Mouse (Mus musculus) testis, adult 2 months (tissue): ENCODE measurements around the gene Olfr301. TPM values are rescaled to one million over a fixed set of nuclear protein-coding genes. Genes with fewer than 3 reads are reported as not detected.

ENCODE experiments used
- H3K27ac ChIP-seq: fragments of 200-500 bp; 2 replicates; pipeline ENCODE4 v1.5.1; 2012; ENCODE audit warnings: low read depth, low read length; ENCODE audit not compliant: control insufficient read depth, insufficient read depth
- H3K27me3 ChIP-seq: fragments of 200-500 bp; 2 replicates; pipeline ENCODE4 v1.6.1; 2012; ENCODE audit warnings: mild to moderate bottlenecking, low read length, moderate library complexity; ENCODE audit not compliant: control insufficient read depth, insufficient read depth
- H3K36me3 ChIP-seq: fragments of 200-500 bp; 2 replicates; pipeline ENCODE4 v1.6.1; 2012; ENCODE audit warnings: mild to moderate bottlenecking, low read length; ENCODE audit not compliant: control insufficient read depth, insufficient read depth
- H3K4me1 ChIP-seq: fragments of 200-500 bp; 2 replicates; pipeline ENCODE4 v1.6.1; 2012; ENCODE audit warnings: low read length; ENCODE audit not compliant: control insufficient read depth, insufficient read depth
- H3K4me3 ChIP-seq: fragments of 200-500 bp; 2 replicates; pipeline ENCODE4 v1.5.1; 2012; ENCODE audit warnings: low read depth, mild to moderate bottlenecking, low read length, moderate library complexity, mixed read lengths; ENCODE audit not compliant: control insufficient read depth
- CTCF ChIP-seq: fragments of 200-500 bp; IDR thresholded peaks from 2 replicates; pipeline ENCODE4 v1.5.1; 2012; ENCODE audit warnings: low read depth, mild to moderate bottlenecking, inconsistent platforms, low read length, moderate library complexity; ENCODE audit not compliant: control insufficient read depth, insufficient read depth, insufficient replicate concordance
- POLR2A ChIP-seq: fragments of 200-500 bp; IDR thresholded peaks from 2 replicates; pipeline ENCODE4 v1.6.1; 2012; ENCODE audit warnings: low read depth, mild to moderate bottlenecking, inconsistent platforms, low read length, moderate library complexity; ENCODE audit not compliant: control insufficient read depth
- polyA plus RNA-seq: library from polyadenylated mRNA; depleted of rRNA; stranded (reverse); fragments of >200 nt; gene quantifications from 2 replicates; pipeline ENCODE4 v1.2.3, GENCODE M21; 2012; rRNA removed

Gene Olfr301
- polyA plus RNA-seq: 0.20 and 0.56 TPM in 2 replicates

GRCm38 (mm10) chr7:86403546-86403945 is at the start of gene Olfr301:
Olfr301 (plus strand) TSS chr7:86403846.
- H3K4me3 ChIP-seq: no peak within 1 kb of the TSS
- TF ChIP-seq CTCF: no peak
- no peak for TF ChIP-seq POLR2A
- no peak within 1 kb of the TSS for H3K27ac ChIP-seq
- H3K27me3 ChIP-seq: no peaks in the 10 kb centered on the region
- no peaks in the 10 kb centered on the region for H3K4me1 ChIP-seq
- H3K36me3 ChIP-seq: no peaks in the 10 kb centered on the region

DNA sequence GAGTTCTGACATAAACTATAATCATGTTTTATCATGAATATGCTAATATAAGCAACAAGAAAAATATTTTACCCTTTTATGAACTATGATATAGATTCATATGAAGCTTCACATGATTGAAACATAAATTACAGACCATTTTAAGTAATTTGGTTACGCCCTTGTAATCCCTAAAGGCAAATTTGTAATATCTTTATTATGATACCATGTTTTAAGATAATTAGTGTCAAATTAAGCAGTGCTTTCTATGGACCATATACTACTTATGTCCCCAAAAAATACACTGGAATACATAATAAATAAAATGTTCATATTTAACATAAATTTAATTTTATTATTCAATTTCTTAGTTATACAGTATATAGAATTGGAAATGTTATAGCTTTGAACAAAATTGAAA is 36.8 kb upstream of the Olfr301 start, which contains the start of gene Olfr305:
Olfr305 (minus strand) TSS at position 101 of the 400 bp plus-strand sequence.
- H3K36me3 ChIP-seq: no peaks in the 10 kb centered on the region
- TF ChIP-seq CTCF: no peak
- no peak for TF ChIP-seq POLR2A
- H3K27ac ChIP-seq: no peak within 1 kb of the TSS
- no peaks in the 10 kb centered on the region for H3K4me1 ChIP-seq
- no peaks in the 10 kb centered on the region for H3K27me3 ChIP-seq
- H3K4me3 ChIP-seq: no peak within 1 kb of the TSS

- no peak for TF ChIP-seq CTCF
- no peak for TF ChIP-seq POLR2A
Measured at GRCm38 (mm10) chr7:86385769-86386168, 17.9 kb upstream of the Olfr301 start.

DNA sequence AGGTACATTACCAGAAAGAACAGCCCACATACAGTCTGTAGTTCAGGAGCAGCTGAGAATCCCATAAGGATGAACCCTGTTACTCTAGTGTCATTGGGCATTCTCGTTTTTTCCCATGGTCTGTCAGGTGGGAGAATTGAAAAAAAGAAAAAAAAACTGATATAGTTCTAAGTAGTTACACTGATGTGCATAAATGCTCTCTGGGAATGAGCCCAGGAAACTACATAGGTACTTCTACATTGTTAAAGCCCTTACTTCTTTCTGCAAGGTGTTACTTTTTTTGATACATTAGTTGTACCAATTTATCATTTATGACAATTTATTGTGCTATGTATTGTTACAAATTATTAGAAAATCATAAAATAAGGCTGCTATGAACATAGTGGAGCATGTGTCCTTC is 17.1 kb upstream of the Olfr301 start, which contains the start of gene Olfr304:
Olfr304 (minus strand) TSS at position 101 of the 400 bp plus-strand sequence.
- Histone ChIP-seq H3K4me3 (no peak within 1 kb of the TSS), H3K27me3 (no peaks in the 10 kb centered on the region), H3K27ac (no peak within 1 kb of the TSS), H3K4me1 (no peaks in the 10 kb centered on the region), H3K36me3 (no peaks in the 10 kb centered on the region)
- TF ChIP-seq POLR2A: no peak
- no peak for TF ChIP-seq CTCF

More at GRCm38 (mm10) chr7:86385769-86386168, 17.9 kb upstream of the Olfr301 start:
- H3K4me3 ChIP-seq: no peak overlapping the region
- no peaks in the 10 kb centered on the region for H3K36me3 ChIP-seq
- no peaks in the 10 kb centered on the region for H3K4me1 ChIP-seq
- no peaks in the 10 kb centered on the region for H3K27me3 ChIP-seq
- no peak overlapping the region for H3K27ac ChIP-seq

GRCm38 (mm10) chr7:86397689-86398088 is 6.0 kb upstream of the Olfr301 start, which contains the start of gene Olfr303:
Olfr303 (minus strand) TSS chr7:86397789.
- no peaks in the 10 kb centered on the region for H3K36me3 ChIP-seq
- no peaks in the 10 kb centered on the region for H3K4me1 ChIP-seq
- no peaks in the 10 kb centered on the region for H3K27me3 ChIP-seq
- H3K4me3 ChIP-seq: no peak within 1 kb of the TSS
- TF ChIP-seq CTCF (no peak), POLR2A (no peak)
- no peak within 1 kb of the TSS for H3K27ac ChIP-seq

- no peak for TF ChIP-seq CTCF
- TF ChIP-seq POLR2A: no peak
- Histone ChIP-seq H3K27me3 (no peaks in the 10 kb centered on the region), H3K4me3 (no peak within 1 kb of the TSS), H3K4me1 (no peaks in the 10 kb centered on the region), H3K27ac (no peak within 1 kb of the TSS), H3K36me3 (no peaks in the 10 kb centered on the region)
Measured at GRCm38 (mm10) chr7:86459621-86460020, 56.0 kb downstream of the Olfr301 start, which contains the start of gene Olfr299. Olfr299 (plus strand) TSS chr7:86459921.

Other genes with a start within 250 kb of the Olfr301 start
- gene Vmn2r75, start 232.1 kb upstream of the Olfr301 start, polyA plus RNA-seq: not detected in 2 replicates
- not detected in 2 replicates for gene Vmn2r76, start 157.5 kb upstream of the Olfr301 start, polyA plus RNA-seq
- gene Olfr310, start 126.7 kb upstream of the Olfr301 start, polyA plus RNA-seq: not detected in 2 replicates
- gene Olfr309, start 90.1 kb upstream of the Olfr301 start, polyA plus RNA-seq: 0.12 TPM in 1 of 2 replicates, not detected in the other
- gene Olfr308, start 78.2 kb upstream of the Olfr301 start, polyA plus RNA-seq: not detected in 2 replicates
- 0.07 and 0.21 TPM in 2 replicates for gene Olfr307, start 66.3 kb upstream of the Olfr301 start, polyA plus RNA-seq
- 0.25 and 0.30 TPM in 2 replicates for gene Olfr305, start 36.9 kb upstream of the Olfr301 start, polyA plus RNA-seq
- gene Olfr304, start 17.2 kb upstream of the Olfr301 start, polyA plus RNA-seq: not detected in 2 replicates
- 0.52 and 0.95 TPM in 2 replicates for gene Olfr303, start 6.1 kb upstream of the Olfr301 start, polyA plus RNA-seq
- gene Olfr299, start 56.1 kb downstream of the Olfr301 start, polyA plus RNA-seq: not detected in 2 replicates
- not detected in 2 replicates for gene Olfr298, start 88.6 kb downstream of the Olfr301 start, polyA plus RNA-seq
- not detected in 2 replicates for gene Olfr297, start 116.1 kb downstream of the Olfr301 start, polyA plus RNA-seq
- not detected in 2 replicates for gene Olfr295, start 180.0 kb downstream of the Olfr301 start, polyA plus RNA-seq
- gene Olfr294, start 212.8 kb downstream of the Olfr301 start, polyA plus RNA-seq: not detected in 2 replicates
- gene Olfr293, start 245.2 kb downstream of the Olfr301 start, polyA plus RNA-seq: not detected in 2 replicates